Comparison of ENCODE assay signal across 15 mouse cellular contexts in the genomic region with DNA sequence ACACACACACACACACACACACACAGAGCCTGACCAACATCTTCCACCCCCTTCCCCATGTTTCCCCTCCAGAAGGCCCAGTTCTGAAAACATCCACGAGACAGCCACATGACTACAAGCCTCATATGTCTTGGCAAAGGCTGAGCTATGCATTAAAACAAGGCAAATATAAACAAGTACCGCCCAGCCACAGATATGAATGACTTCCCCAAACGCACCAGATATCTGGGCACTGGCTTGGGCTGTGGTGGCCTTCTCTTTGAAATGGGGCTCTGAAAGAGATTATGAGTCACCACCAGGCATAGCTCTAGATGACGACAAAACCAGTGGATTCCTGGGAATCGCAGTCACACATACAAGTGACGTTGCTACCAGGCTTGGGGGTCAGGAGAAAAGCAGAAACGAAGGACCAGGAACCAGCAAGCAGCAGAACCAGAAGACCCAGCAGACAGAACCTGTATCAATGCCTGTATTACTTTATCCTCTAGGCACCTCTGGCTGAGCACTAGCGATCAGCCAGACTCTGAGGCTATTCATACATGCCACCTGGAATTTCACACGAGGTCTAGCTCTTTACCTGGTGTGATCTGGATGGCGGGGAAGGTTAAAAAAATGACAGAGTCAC. TPM values are rescaled to one million over a fixed set of nuclear protein-coding genes. Genes with fewer than 3 reads are reported as not detected.
DNase-seq lines count a peak whose midpoint lies in the region; ATAC-seq and TF ChIP-seq lines count a peak whose summit lies in the region.
"Had no signal": no experiment of that assay in that cellular context is flagged by ENCODE, and none has a peak within 500 bp of the region (broad histone marks: within the 10 kb centered on the region; RNA-seq: fewer than 3 reads in every experiment).

No protein-coding gene starts in this region.

- no peak overlapping the region for H3K4me2 ChIP-seq in midbrain, embryonic 11.5 days
- H3K4me2 ChIP-seq in midbrain, embryonic 14.5 days (ENCODE audit: low read length) = no peak overlapping the region
- H3K4me2 ChIP-seq in liver, postnatal 0 days (ENCODE audit: low read depth, low read length) = no peak overlapping the region
- H3K4me2 ChIP-seq in forebrain, postnatal 0 days (ENCODE audit: low read depth) = no peak overlapping the region
- H3K4me2 ChIP-seq: limb, embryonic 12.5 days; midbrain, embryonic 13.5 days had no signal

- no peaks in the 10 kb centered on the region for H3K27me3 ChIP-seq in midbrain, embryonic 11.5 days (ENCODE audit: control insufficient read depth, insufficient read depth, low read length)
- no peaks in the 10 kb centered on the region for H3K27me3 ChIP-seq in midbrain, embryonic 14.5 days (ENCODE audit: control insufficient read depth, insufficient read depth, low read length)
- no peaks in the 10 kb centered on the region for H3K27me3 ChIP-seq in liver, postnatal 0 days (ENCODE audit: insufficient read depth, low read length)
- H3K27me3 ChIP-seq in forebrain, postnatal 0 days (ENCODE audit: insufficient read depth, low read length) = no peaks in the 10 kb centered on the region
- H3K27me3 ChIP-seq: limb, embryonic 12.5 days; midbrain, embryonic 13.5 days had no signal

- peak; percentile 65 for DNase-seq in midbrain, embryonic 11.5 days (ENCODE audit: low spot score, missing footprints)
- no peak for DNase-seq in midbrain, embryonic 14.5 days
- DNase-seq in liver, postnatal 0 days = no peak
- no peak for DNase-seq in right cerebral cortex, adult 18-20 months
- no peak for DNase-seq in forebrain, postnatal 0 days
- no peak for DNase-seq in frontal cortex, postnatal 25 days (ENCODE audit: low spot score in 2 of 2)
- DNase-seq: cerebellum, adult 18-20 months; kidney, adult 9 months; thymus, adult 2 months had no signal

- 90% methylated on average over 10 of the region's 10 CpGs for WGBS in midbrain, embryonic 11.5 days
- WGBS in midbrain, embryonic 14.5 days = 92% methylated on average over 10 of the region's 10 CpGs
- 50% methylated on average over 10 of the region's 10 CpGs for WGBS in liver, postnatal 0 days (ENCODE audit: insufficient replicate concordance)
- WGBS in forebrain, postnatal 0 days = 91% methylated on average over 10 of the region's 10 CpGs

- H3K4me3 ChIP-seq in midbrain, embryonic 11.5 days (ENCODE audit: low read depth, low read length) = no peak overlapping the region
- no peak overlapping the region for H3K4me3 ChIP-seq in midbrain, embryonic 14.5 days (replicated peaks; ENCODE audit: low read depth, low read length)
- no peak overlapping the region for H3K4me3 ChIP-seq in liver, postnatal 0 days (ENCODE audit: low read depth, low read length)
- no peak overlapping the region for H3K4me3 ChIP-seq in forebrain, postnatal 0 days (ENCODE audit: low read depth, low read length)
- H3K4me3 ChIP-seq: embryonic facial prominence, embryonic 10.5 days; hindbrain, embryonic 10.5 days; limb, embryonic 12.5 days; midbrain, embryonic 13.5 days had no signal

- no peaks in the 10 kb centered on the region for H3K9me3 ChIP-seq in midbrain, embryonic 11.5 days (ENCODE audit: control insufficient read depth, low read length)
- no peaks in the 10 kb centered on the region for H3K9me3 ChIP-seq in midbrain, embryonic 14.5 days (ENCODE audit: control insufficient read depth, low read length)
- no peaks in the 10 kb centered on the region for H3K9me3 ChIP-seq in liver, postnatal 0 days (ENCODE audit: low read length)
- no peaks in the 10 kb centered on the region for H3K9me3 ChIP-seq in forebrain, postnatal 0 days (ENCODE audit: low read length)
- H3K9me3 ChIP-seq: embryonic facial prominence, embryonic 10.5 days; hindbrain, embryonic 10.5 days; midbrain, embryonic 13.5 days had no signal

- H3K4me1 ChIP-seq in midbrain, embryonic 11.5 days (ENCODE audit: control insufficient read depth, insufficient read depth, low read length) = no peaks in the 10 kb centered on the region
- H3K4me1 ChIP-seq in midbrain, embryonic 14.5 days (ENCODE audit: control insufficient read depth, insufficient read depth, low read length) = no peaks in the 10 kb centered on the region
- H3K4me1 ChIP-seq in liver, postnatal 0 days (ENCODE audit: insufficient read depth) = peaks cover 60% of the 10 kb centered on the region
- H3K4me1 ChIP-seq in forebrain, postnatal 0 days (ENCODE audit: insufficient read depth) = no peaks in the 10 kb centered on the region
- H3K4me1 ChIP-seq: embryonic facial prominence, embryonic 10.5 days; hindbrain, embryonic 10.5 days; limb, embryonic 12.5 days; midbrain, embryonic 13.5 days had no signal

- TF ChIP-seq EP300 in liver, postnatal 0 days (IDR thresholded peaks at IDR 0.05; ENCODE audit: low read depth) = no peak

- H3K9ac ChIP-seq in midbrain, embryonic 11.5 days (ENCODE audit: low read length) = no peak overlapping the region
- H3K9ac ChIP-seq in midbrain, embryonic 14.5 days (replicated peaks; ENCODE audit: low read length) = no peak overlapping the region
- H3K9ac ChIP-seq in liver, postnatal 0 days (replicated peaks) = no peak overlapping the region
- no peak overlapping the region for H3K9ac ChIP-seq in forebrain, postnatal 0 days
- H3K9ac ChIP-seq: limb, embryonic 12.5 days; midbrain, embryonic 13.5 days had no signal

- no peak overlapping the region for H3K27ac ChIP-seq in midbrain, embryonic 11.5 days (ENCODE audit: low read depth, low read length)
- H3K27ac ChIP-seq in midbrain, embryonic 14.5 days (replicated peaks; ENCODE audit: low read depth, low read length) = no peak overlapping the region
- H3K27ac ChIP-seq in liver, postnatal 0 days (ENCODE audit: low read depth) = peak overlapping the region; percentile 96
- H3K27ac ChIP-seq in forebrain, postnatal 0 days (ENCODE audit: low read depth, low read length) = no peak overlapping the region
- H3K27ac ChIP-seq: embryonic facial prominence, embryonic 10.5 days; hindbrain, embryonic 10.5 days; limb, embryonic 12.5 days; midbrain, embryonic 13.5 days had no signal

- ATAC-seq in midbrain, embryonic 11.5 days (ENCODE audit: low FRiP score) = no peak
- ATAC-seq in midbrain, embryonic 14.5 days (ENCODE audit: low FRiP score, low TSS enrichment) = no peak
- ATAC-seq in common myeloid progenitor, adult 5-6 weeks (replicated peaks; ENCODE audit: low read depth, poor library complexity, severe bottlenecking) = peak; percentile 39
- no peak for ATAC-seq in liver, postnatal 0 days
- ATAC-seq in forebrain, postnatal 0 days = no peak
- ATAC-seq: activated CD4-positive, CD25-positive, alpha-beta regulatory T cell, adult 4 months; midbrain, embryonic 13.5 days had no signal

- H3K36me3 ChIP-seq in midbrain, embryonic 11.5 days (ENCODE audit: control insufficient read depth, insufficient read depth, low read length) = no peaks in the 10 kb centered on the region
- peaks cover 5% of the 10 kb centered on the region; the same call in 1 of the 2 replicates for H3K36me3 ChIP-seq in midbrain, embryonic 14.5 days (ENCODE audit: control insufficient read depth, insufficient read depth, low read length)
- peaks cover 44% of the 10 kb centered on the region for H3K36me3 ChIP-seq in liver, postnatal 0 days (replicated peaks; ENCODE audit: insufficient read depth, low read length)
- H3K36me3 ChIP-seq in forebrain, postnatal 0 days (ENCODE audit: insufficient read depth) = 0 out of 2 replicates have a peak, but pooled peaks cover 6% of the 10 kb centered on the region

- TF ChIP-seq CTCF in liver, postnatal 0 days (IDR thresholded peaks at IDR 0.05; ENCODE audit: low read depth) = no peak
- no peak for TF ChIP-seq CTCF in forebrain, postnatal 0 days (IDR thresholded peaks at IDR 0.05; ENCODE audit: low read depth)

RNA-seq across cellular contexts. Expression of gene Tbc1d2b, which starts 35.2 kb away (rescaled TPM):
- 8.2 and 8.7 TPM in 2 replicates for polyA plus RNA-seq in midbrain, embryonic 11.5 days (2014; fragmentation: Nextera tagmentation; extraction: Ambion mirVana)
- 4.1 and 6.9 TPM in 2 replicates for polyA plus RNA-seq in midbrain, embryonic 14.5 days (2014; fragmentation: Nextera tagmentation; extraction: Ambion mirVana)
- 33.4 and 61.3 TPM in 2 replicates for total RNA-seq in common myeloid progenitor, adult 5-6 weeks (2017)
- 5.1 and 6.2 TPM in 2 replicates for polyA plus RNA-seq in liver, postnatal 0 days (2015; fragmentation: Nextera tagmentation; extraction: Ambion mirVana)
- total RNA-seq in forebrain, postnatal 0 days (2014; rRNA removed) = 13.5 and 16.7 TPM in 2 replicates
- polyA plus RNA-seq in forebrain, postnatal 0 days (2015; fragmentation: Nextera tagmentation; extraction: Ambion mirVana) = 3.1 and 4.0 TPM in 2 replicates
